Mouse (Mus musculus) small intestine, adult 2 months (tissue): ENCODE data around the gene Cyp4a30b. TPM values are rescaled to one million over a fixed set of nuclear protein-coding genes. Genes with fewer than 3 reads are reported as not detected.
"Not testable (repeated sequence)": the region's sequence is repeated elsewhere in the genome, so short reads cannot be mapped to it uniquely, and the experiment has no call there.

Source experiments
- H3K27ac ChIP-seq: fragments of 200-500 bp; 2 replicates; pipeline ENCODE4 v1.5.1; 2012; ENCODE audit warnings: low read depth, low read length, control low read depth, inconsistent platforms; ENCODE audit not compliant: insufficient read depth
- H3K27me3 ChIP-seq: fragments of 200-500 bp; 2 replicates; pipeline ENCODE4 v1.6.1; 2012; ENCODE audit warnings: mild to moderate bottlenecking, moderate library complexity, low read length, inconsistent platforms; ENCODE audit not compliant: control insufficient read depth, insufficient read depth
- H3K36me3 ChIP-seq: fragments of 200-500 bp; 2 replicates; pipeline ENCODE4 v1.6.1; 2012; ENCODE audit warnings: mild to moderate bottlenecking, low read length, control low read depth, inconsistent platforms; ENCODE audit not compliant: control insufficient read depth, insufficient read depth
- H3K4me1 ChIP-seq: fragments of 200-500 bp; 2 replicates; pipeline ENCODE4 v1.6.1; 2012; ENCODE audit warnings: low read length, inconsistent platforms, mixed read lengths; ENCODE audit not compliant: control insufficient read depth, insufficient read depth, insufficient read length
- H3K4me3 ChIP-seq: fragments of 200-500 bp; 2 replicates; pipeline ENCODE4 v1.5.1; 2012; ENCODE audit warnings: low read depth, mild to moderate bottlenecking, control low read depth, inconsistent platforms, low read length, moderate library complexity
- CTCF ChIP-seq: fragments of 200-500 bp; IDR thresholded peaks from 2 replicates; pipeline ENCODE4 v1.5.1; 2012; ENCODE audit warnings: low read depth, mild to moderate bottlenecking, control low read depth, inconsistent platforms, low read length, moderate library complexity, mixed read lengths; ENCODE audit not compliant: insufficient replicate concordance, insufficient read length; ENCODE audit errors: extremely low read depth
- POLR2A ChIP-seq: fragments of 200-500 bp; IDR thresholded peaks from 2 replicates; pipeline ENCODE4 v1.6.1; 2012; ENCODE audit warnings: low read depth, mild to moderate bottlenecking, control low read depth, inconsistent platforms, low read length, moderate library complexity
- WGBS: fragments of 180-500 bp; shearing (Covaris S2); methylation state at CpG from one replicate; pipeline ENCODE4 v1.1.7; 2018; 5-methylcytosine and 5-hydroxymethylcytosine counted together
- polyA plus RNA-seq: library from polyadenylated mRNA; depleted of rRNA; stranded (reverse); fragments of >200 nt; gene quantifications from 2 replicates; pipeline ENCODE4 v1.2.3, GENCODE M21; 2012; rRNA removed

Gene Cyp4a30b
- not detected in 2 replicates for polyA plus RNA-seq

GRCm38 (mm10) chr4:115452304-115452703 lies at the start of gene Cyp4a30b:
Gene Cyp4a30b (plus strand): TSS chr4:115452604.
- Histone ChIP-seq H3K27ac (no peak within 1 kb of the TSS), H3K4me1 (no peaks in the 10 kb centered on the region), H3K36me3 (no peaks in the 10 kb centered on the region), H3K4me3 (no peak within 1 kb of the TSS), H3K27me3 (no peaks in the 10 kb centered on the region)
- TF ChIP-seq POLR2A (no peak), CTCF (no peak)
- WGBS = 31% methylated on average over 3 of the region's 3 CpGs

DNA sequence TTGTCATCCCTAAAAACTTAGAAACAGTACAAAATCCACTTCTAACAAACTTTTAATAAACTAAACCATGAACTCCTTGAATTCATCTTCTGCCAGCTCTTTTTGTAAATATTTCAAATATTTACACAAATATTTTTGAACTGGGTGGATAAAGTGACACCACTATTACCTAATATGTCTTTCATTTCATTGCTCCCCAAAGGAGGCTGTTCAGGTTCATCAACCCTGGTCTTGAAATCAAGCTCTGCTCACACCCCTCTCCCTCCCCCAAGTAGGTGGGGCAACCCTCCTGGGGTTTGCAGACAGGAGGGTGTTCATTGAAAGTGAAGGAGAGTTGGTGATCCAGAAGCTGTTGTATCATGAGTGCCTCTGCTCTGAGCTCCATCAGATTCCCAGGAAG lies 41.1 kb upstream of the Cyp4a30b start, which contains the start of gene Cyp4a12b:
Gene Cyp4a12b, plus strand, starts transcription at position 301 of the 400 bp plus-strand sequence.
- not testable (repeated sequence) for H3K4me3 ChIP-seq, H3K27ac ChIP-seq, H3K27me3 ChIP-seq, H3K4me1 ChIP-seq, H3K36me3 ChIP-seq

DNA sequence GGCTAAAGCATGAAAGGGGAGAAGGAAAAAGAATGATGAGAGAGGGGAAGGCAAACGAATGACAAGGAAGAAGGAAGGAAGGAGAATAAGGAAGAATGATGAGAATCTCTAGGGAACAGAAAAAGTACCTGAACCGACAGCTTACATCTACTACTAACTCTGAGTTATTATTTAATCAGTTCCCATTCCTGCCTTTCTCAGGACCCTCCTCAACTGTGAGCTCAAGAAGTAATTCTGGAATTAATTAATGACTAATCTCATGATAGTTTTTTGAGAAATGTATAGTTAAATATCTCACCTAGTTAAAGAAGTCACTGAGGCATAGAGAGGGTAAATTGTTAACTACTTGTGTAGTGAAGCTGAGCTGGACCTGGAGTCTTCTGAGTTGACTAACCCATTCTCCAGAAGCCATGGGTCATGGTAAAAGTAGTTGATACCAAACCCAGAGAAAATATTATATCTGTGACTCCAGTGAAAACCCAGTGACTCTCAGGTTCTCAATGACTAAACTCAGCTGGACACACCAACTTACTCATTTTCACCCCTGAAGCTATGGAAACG lies 1.7 kb upstream of the Cyp4a30b start:
- no peaks in the 10 kb centered on the region for H3K4me1 ChIP-seq
- TF ChIP-seq POLR2A (no peak), CTCF (no peak)
- 67% methylated on average over 3 of the region's 3 CpGs for WGBS
- H3K27me3 ChIP-seq = no peaks in the 10 kb centered on the region
- no peaks in the 10 kb centered on the region for H3K36me3 ChIP-seq
- no peak overlapping the region for H3K27ac ChIP-seq
- no peak overlapping the region for H3K4me3 ChIP-seq

- not testable (repeated sequence) for H3K27me3 ChIP-seq, H3K36me3 ChIP-seq, H3K27ac ChIP-seq, H3K4me3 ChIP-seq, H3K4me1 ChIP-seq
- WGBS = 47% methylated on average over 3 of the region's 3 CpGs
Observed at GRCm38 (mm10) chr4:115473585-115473984, 21.2 kb downstream of the Cyp4a30b start.

DNA sequence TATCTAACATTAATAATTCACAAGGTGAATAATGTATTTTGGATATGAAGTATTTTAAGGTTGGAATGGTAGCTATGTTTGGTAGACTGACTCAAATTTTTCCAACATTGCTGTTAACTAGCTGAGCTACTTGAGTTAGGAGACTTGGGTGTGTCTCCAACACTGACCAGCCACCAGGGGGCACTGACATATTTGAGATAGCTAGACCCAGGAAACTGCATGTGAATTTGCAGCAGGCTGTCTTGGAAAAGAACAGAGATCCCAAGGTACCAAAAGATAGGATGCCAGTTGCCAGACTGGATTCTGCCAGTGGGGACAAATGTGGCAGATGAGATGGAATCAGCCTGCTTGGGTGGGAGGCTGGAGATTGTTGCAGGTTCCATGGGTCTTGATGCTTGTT lies 23.6 kb downstream of the Cyp4a30b start:
- not testable (repeated sequence) for H3K36me3 ChIP-seq, H3K27ac ChIP-seq, H3K4me3 ChIP-seq, H3K27me3 ChIP-seq, H3K4me1 ChIP-seq

DNA sequence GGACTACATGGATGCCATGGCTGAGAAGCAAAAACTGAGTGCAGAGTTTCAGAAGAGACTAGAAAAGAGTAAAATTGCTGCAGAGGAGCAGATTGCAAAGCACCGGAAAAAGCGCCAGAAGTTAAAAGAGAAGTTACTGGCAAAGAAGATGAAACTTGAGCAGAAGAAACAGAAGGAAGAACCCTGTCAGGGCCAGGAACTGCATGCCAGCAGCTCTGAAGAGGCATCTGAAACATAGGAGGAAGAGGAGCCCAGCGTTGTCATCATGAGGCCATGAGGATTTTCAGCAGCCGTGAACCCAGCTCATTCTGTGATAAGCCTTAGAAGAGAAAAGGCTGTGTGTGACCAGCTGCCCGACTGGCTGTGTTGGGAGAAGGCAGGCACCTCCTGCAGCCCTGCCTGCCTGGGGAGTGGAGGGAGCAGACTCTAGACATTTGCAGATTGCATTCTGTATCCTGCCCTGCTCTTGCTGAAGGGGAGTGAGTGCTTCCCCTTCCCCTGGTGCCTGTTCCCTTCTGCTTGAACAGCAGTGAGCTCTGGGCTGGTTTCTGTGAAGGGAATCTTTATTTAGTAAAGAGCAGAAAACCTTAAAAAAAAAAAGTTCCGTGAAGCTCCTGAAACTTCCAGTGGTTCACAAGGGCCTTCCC lies 28.7 kb downstream of the Cyp4a30b start:
- 54% methylated on average over 6 of the region's 6 CpGs for WGBS
- H3K4me1 ChIP-seq = no peaks in the 10 kb centered on the region
- H3K27ac ChIP-seq = no peak overlapping the region
- H3K36me3 ChIP-seq = no peaks in the 10 kb centered on the region
- H3K27me3 ChIP-seq = no peaks in the 10 kb centered on the region
- H3K4me3 ChIP-seq = no peak overlapping the region
- TF ChIP-seq CTCF (no peak), POLR2A (no peak)

- H3K27ac ChIP-seq = no peak within 1 kb of the TSS
- no peak within 1 kb of the TSS for H3K4me3 ChIP-seq
Observed at GRCm38 (mm10) chr4:115496001-115496400, 43.6 kb downstream of the Cyp4a30b start, which contains the start of gene Cyp4a14. Gene Cyp4a14 (minus strand): TSS chr4:115496142.

DNA sequence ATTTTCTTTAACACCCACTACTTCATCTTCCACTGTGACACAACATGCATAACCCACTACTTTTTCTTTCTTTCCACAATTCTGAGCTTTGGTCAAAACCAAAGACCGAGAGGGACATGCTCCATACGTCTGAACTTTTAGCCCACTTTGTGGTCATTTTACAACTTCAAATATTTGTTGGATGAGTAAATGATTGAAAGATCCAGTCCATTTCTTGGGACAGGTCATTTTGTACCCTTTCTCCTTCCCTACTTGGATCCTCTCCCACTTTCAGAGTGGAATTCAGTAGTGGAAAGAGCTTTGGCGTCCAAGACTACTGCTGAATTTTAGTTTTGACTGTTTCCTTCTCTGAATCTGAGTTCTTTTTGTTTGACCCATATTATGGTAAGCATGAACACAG lies 45.1 kb downstream of the Cyp4a30b start:
- Histone ChIP-seq H3K4me1 (no peaks in the 10 kb centered on the region), H3K36me3 (no peaks in the 10 kb centered on the region), H3K27me3 (no peaks in the 10 kb centered on the region), H3K27ac (no peak overlapping the region), H3K4me3 (no peak overlapping the region)
- TF ChIP-seq POLR2A (no peak), CTCF (no peak)
- 62% methylated on average over 3 of the region's 3 CpGs for WGBS

More at GRCm38 (mm10) chr4:115496001-115496400, 43.6 kb downstream of the Cyp4a30b start, which contains the start of gene Cyp4a14:
- no peak for TF ChIP-seq POLR2A
- no peak for TF ChIP-seq CTCF
- Histone ChIP-seq H3K27me3 (no peaks in the 10 kb centered on the region), H3K36me3 (no peaks in the 10 kb centered on the region), H3K4me1 (no peaks in the 10 kb centered on the region)
- 67% methylated on average over 1 of the region's 1 CpGs for WGBS

GRCm38 (mm10) chr4:115513964-115514363 lies 61.6 kb downstream of the Cyp4a30b start:
- H3K36me3 ChIP-seq, H3K27me3 ChIP-seq, H3K27ac ChIP-seq, H3K4me3 ChIP-seq, H3K4me1 ChIP-seq: not testable (repeated sequence)

GRCm38 (mm10) chr4:115518000-115518399 lies 65.6 kb downstream of the Cyp4a30b start, which contains the start of gene Cyp4a10:
Gene Cyp4a10 (plus strand): TSS chr4:115518264.
- WGBS = 42% methylated on average over 5 of the region's 5 CpGs
- not testable (repeated sequence) for H3K4me3 ChIP-seq, H3K27ac ChIP-seq, H3K27me3 ChIP-seq, H3K36me3 ChIP-seq, H3K4me1 ChIP-seq
